Mouse (Mus musculus): ENCODE results near the gene Tspan4. TPM values are rescaled to one million over a fixed set of nuclear protein-coding genes. Genes with fewer than 3 reads are reported as not detected.
A peak's percentile ranks its signal among the peaks of the same experiment; 100 is the strongest.

Tspan4 gene
- polyA plus RNA-seq, 1 experiment: 16.4 TPM

GRCm38 (mm10) chr7:141471236-141471635, 3.8 kb upstream of the Tspan4 start:
- no peak overlapping the region for H3K27ac ChIP-seq (ENCODE audit: control insufficient read depth, insufficient read depth, low read depth, low read length, poor library complexity)
- 95% methylated on average over 1 of the region's 1 CpGs for WGBS
- no peak overlapping the region for H3K4me3 ChIP-seq (replicated peaks; ENCODE audit: control insufficient read depth, low read depth, low read length)
- TF ChIP-seq CTCF (IDR thresholded peaks at IDR 0.05; ENCODE audit: control insufficient read depth, insufficient read depth, low read length): no peak
- peaks cover 11% of the 10 kb centered on the region for H3K4me1 ChIP-seq (ENCODE audit: control insufficient read depth, insufficient read depth, low read length)

- Histone ChIP-seq H3K4me1 (ENCODE audit: control insufficient read depth, insufficient read depth, low read length) (peaks cover 9% of the 10 kb centered on the region), H3K27ac (ENCODE audit: control insufficient read depth, insufficient read depth, low read depth, low read length, poor library complexity) (no peak overlapping the region), H3K4me3 (replicated peaks; ENCODE audit: control insufficient read depth, low read depth, low read length) (no peak overlapping the region)
- TF ChIP-seq POLR2A (IDR thresholded peaks at IDR 0.05; ENCODE audit: borderline replicate concordance, control insufficient read depth, low read depth, low read length): no peak
- TF ChIP-seq CTCF (IDR thresholded peaks at IDR 0.05; ENCODE audit: control insufficient read depth, insufficient read depth, low read length): no peak
- 76% methylated on average over 6 of the region's 6 CpGs for WGBS
These were observed 2.8 kb upstream of the Tspan4 start for GRCm38 (mm10) chr7:141472226-141472625.

GRCm38 (mm10) chr7:141472763-141473162, 2.3 kb upstream of the Tspan4 start:
- Histone ChIP-seq H3K4me3 (replicated peaks; ENCODE audit: control insufficient read depth, low read depth, low read length) (no peak overlapping the region), H3K4me1 (ENCODE audit: control insufficient read depth, insufficient read depth, low read length) (peaks cover 9% of the 10 kb centered on the region), H3K27ac (ENCODE audit: control insufficient read depth, insufficient read depth, low read depth, low read length, poor library complexity) (no peak overlapping the region)
- TF ChIP-seq POLR2A (IDR thresholded peaks at IDR 0.05; ENCODE audit: borderline replicate concordance, control insufficient read depth, low read depth, low read length) (no peak), CTCF (IDR thresholded peaks at IDR 0.05; ENCODE audit: control insufficient read depth, insufficient read depth, low read length) (no peak)
- WGBS: 81% methylated on average over 6 of the region's 6 CpGs

GRCm38 (mm10) chr7:141474160-141474559, 880 bp upstream of the Tspan4 start:
- Histone ChIP-seq H3K27ac (ENCODE audit: control insufficient read depth, insufficient read depth, low read depth, low read length, poor library complexity) (no peak overlapping the region), H3K4me1 (ENCODE audit: control insufficient read depth, insufficient read depth, low read length) (peaks cover 8% of the 10 kb centered on the region), H3K4me3 (replicated peaks; ENCODE audit: control insufficient read depth, low read depth, low read length) (peak overlapping the region; percentile 77)
- TF ChIP-seq POLR2A (IDR thresholded peaks at IDR 0.05; ENCODE audit: borderline replicate concordance, control insufficient read depth, low read depth, low read length) (no peak), CTCF (IDR thresholded peaks at IDR 0.05; ENCODE audit: control insufficient read depth, insufficient read depth, low read length) (no peak)
- WGBS: 7% methylated on average over 5 of the region's 5 CpGs

- Histone ChIP-seq H3K4me1 (ENCODE audit: control insufficient read depth, insufficient read depth, low read length) (peaks cover 7% of the 10 kb centered on the region), H3K27ac (ENCODE audit: control insufficient read depth, insufficient read depth, low read depth, low read length, poor library complexity) (peak overlapping the region; percentile 80; the same call in 1 of the 2 replicates), H3K4me3 (replicated peaks; ENCODE audit: control insufficient read depth, low read depth, low read length) (peak overlapping the region; percentile 77)
- WGBS: under 1% methylated on average over 12 of the region's 12 CpGs
- TF ChIP-seq CTCF (IDR thresholded peaks at IDR 0.05; ENCODE audit: control insufficient read depth, insufficient read depth, low read length) (no peak), POLR2A (IDR thresholded peaks at IDR 0.05; ENCODE audit: borderline replicate concordance, control insufficient read depth, low read depth, low read length) (no peak)
These were observed 742 bp downstream of the Tspan4 start for GRCm38 (mm10) chr7:141475805-141476158.

GRCm38 (mm10) chr7:141476226-141476980, 1.4 kb downstream of the Tspan4 start:
- no peak for TF ChIP-seq POLR2A (IDR thresholded peaks at IDR 0.05; ENCODE audit: borderline replicate concordance, control insufficient read depth, low read depth, low read length)
- TF ChIP-seq CTCF (IDR thresholded peaks at IDR 0.05; ENCODE audit: control insufficient read depth, insufficient read depth, low read length): no peak
- peak overlapping the region; percentile 55 for H3K4me3 ChIP-seq (replicated peaks; ENCODE audit: control insufficient read depth, low read depth, low read length)
- WGBS: under 1% methylated on average over 17 of the region's 17 CpGs
- peak overlapping the region; percentile 46 for H3K27ac ChIP-seq (ENCODE audit: control insufficient read depth, insufficient read depth, low read depth, low read length, poor library complexity)
- peaks cover 9% of the 10 kb centered on the region for H3K4me1 ChIP-seq (ENCODE audit: control insufficient read depth, insufficient read depth, low read length)

GRCm38 (mm10) chr7:141476981-141477370, 1.9 kb downstream of the Tspan4 start:
- 3% methylated on average over 7 of the region's 7 CpGs for WGBS
- Histone ChIP-seq H3K4me1 (ENCODE audit: control insufficient read depth, insufficient read depth, low read length) (peaks cover 9% of the 10 kb centered on the region), H3K27ac (ENCODE audit: control insufficient read depth, insufficient read depth, low read depth, low read length, poor library complexity) (peak overlapping the region; percentile 46), H3K4me3 (replicated peaks; ENCODE audit: control insufficient read depth, low read depth, low read length) (peak overlapping the region; percentile 2)
- TF ChIP-seq POLR2A (IDR thresholded peaks at IDR 0.05; ENCODE audit: borderline replicate concordance, control insufficient read depth, low read depth, low read length): no peak
- TF ChIP-seq CTCF (IDR thresholded peaks at IDR 0.05; ENCODE audit: control insufficient read depth, insufficient read depth, low read length): no peak

- H3K4me1 ChIP-seq (ENCODE audit: control insufficient read depth, insufficient read depth, low read length): peaks cover 9% of the 10 kb centered on the region
- no peak overlapping the region for H3K4me3 ChIP-seq (replicated peaks; ENCODE audit: control insufficient read depth, low read depth, low read length)
- TF ChIP-seq CTCF (IDR thresholded peaks at IDR 0.05; ENCODE audit: control insufficient read depth, insufficient read depth, low read length) (no peak), POLR2A (IDR thresholded peaks at IDR 0.05; ENCODE audit: borderline replicate concordance, control insufficient read depth, low read depth, low read length) (no peak)
These were observed 2.7 kb downstream of the Tspan4 start for GRCm38 (mm10) chr7:141477578-141478269.

More at GRCm38 (mm10) chr7:141477578-141478269, 2.7 kb downstream of the Tspan4 start:
- 0 out of 2 replicates have a peak overlapping the region, but pooled peaks have one; percentile 6 for H3K27ac ChIP-seq (ENCODE audit: control insufficient read depth, insufficient read depth, low read depth, low read length, poor library complexity)
- WGBS: 3% methylated on average over 4 of the region's 4 CpGs
